Mouse (Mus musculus): ENCODE data around the gene Slc38a6. TPM values are rescaled to one million over a fixed set of nuclear protein-coding genes. Genes with fewer than 3 reads are reported as not detected.

Gene Slc38a6
- polyA plus RNA-seq, 1 experiment from 2014 or later = 4.9 TPM

DNA sequence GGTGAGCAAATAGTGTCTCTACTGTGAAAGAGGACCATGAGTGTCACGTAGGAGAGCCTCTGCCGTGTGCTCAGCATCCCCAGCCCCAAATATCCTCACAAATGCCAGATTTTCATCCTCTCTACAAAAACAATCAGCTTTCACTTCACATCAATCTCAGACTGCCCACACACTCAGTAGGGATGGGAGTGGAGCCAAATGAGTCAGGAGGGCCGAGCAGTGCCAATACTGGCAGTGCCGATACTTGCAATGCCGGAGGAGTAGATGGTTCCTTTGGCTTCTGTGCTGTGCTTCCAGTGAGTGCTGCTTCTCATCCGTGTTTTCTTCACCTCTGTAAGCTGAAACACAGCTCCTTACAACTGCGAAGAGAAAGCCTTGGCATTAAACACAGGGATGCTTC is 84.6 kb downstream of the Slc38a6 start:
- ATAC-seq (replicated peaks; ENCODE audit: insufficient number of reproducible peaks, insufficient read depth, low FRiP score, low read depth) = no peak
- 70% methylated on average over 7 of the region's 7 CpGs for WGBS

DNA sequence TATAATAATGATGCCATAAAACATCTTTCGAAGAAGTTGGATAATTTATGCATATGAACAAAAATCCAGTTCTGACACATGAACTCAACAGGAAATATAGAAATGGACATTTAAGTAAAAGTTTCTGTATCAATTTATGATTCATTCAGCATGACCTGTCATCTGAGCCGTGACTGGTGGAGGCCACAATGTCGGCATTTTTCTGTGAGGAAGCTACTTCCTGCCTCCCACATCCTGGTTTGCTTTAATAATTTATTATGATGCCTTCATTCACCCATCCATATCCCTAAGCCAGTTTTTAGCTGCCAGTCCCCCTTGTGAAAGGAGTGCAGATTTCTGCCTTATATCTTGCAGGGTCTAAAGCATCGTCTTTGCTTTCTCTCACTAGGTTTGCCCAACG is 91.4 kb downstream of the Slc38a6 start:
- ATAC-seq (replicated peaks; ENCODE audit: insufficient number of reproducible peaks, insufficient read depth, low FRiP score, low read depth) = no peak
- no peaks in the 10 kb centered on the region for H3K27me3 ChIP-seq
- WGBS = 78% methylated on average over 5 of the region's 5 CpGs

More for the DNA sequence above, 84.6 kb downstream of the Slc38a6 start:
- Histone ChIP-seq H3K4me2 (no peak overlapping the region), H3K9me3 (replicated peaks) (no peaks in the 10 kb centered on the region), H3K27ac (no peak overlapping the region), H3K36me3 (no peaks in the 10 kb centered on the region), H3K4me1 (replicated peaks) (peaks cover 19% of the 10 kb centered on the region), H3K27me3 (no peaks in the 10 kb centered on the region), H3K9ac (no peak overlapping the region), H3K4me3 (no peak overlapping the region)

DNA sequence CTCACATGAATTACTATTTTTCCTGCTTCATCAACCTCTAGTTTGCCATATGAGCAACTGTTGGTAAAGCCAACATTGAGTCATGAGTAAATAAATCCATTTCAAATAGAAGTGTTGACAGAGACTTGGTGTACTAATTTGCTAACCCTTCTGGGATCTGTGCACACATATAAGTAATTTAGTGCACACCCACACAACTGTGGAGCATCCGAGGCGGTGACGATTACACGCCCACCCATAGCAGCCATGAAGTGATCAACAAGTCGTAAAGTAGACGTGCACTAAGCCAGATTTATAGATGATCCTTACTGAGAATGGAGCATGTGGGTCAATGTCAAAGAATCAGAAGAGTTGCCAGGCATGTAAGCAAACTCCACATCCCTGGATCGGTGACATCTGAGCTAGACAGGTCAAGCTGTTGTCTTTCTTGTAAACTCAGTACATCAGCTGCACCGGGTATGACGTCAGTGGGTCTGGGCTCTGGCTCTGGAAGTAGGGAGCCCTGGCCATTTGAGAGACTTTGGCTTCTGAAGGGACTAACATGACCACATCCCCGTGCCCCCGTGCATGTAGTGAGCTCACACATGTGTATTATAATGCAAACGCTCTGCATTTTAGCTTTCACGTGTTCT is 92.3 kb downstream of the Slc38a6 start:
- Histone ChIP-seq H3K4me2 (no peak overlapping the region), H3K27me3 (no peaks in the 10 kb centered on the region), H3K27ac (no peak overlapping the region), H3K36me3 (no peaks in the 10 kb centered on the region), H3K9me3 (replicated peaks) (no peaks in the 10 kb centered on the region), H3K4me1 (replicated peaks) (peaks cover 27% of the 10 kb centered on the region), H3K4me3 (no peak overlapping the region), H3K9ac (no peak overlapping the region)
- ATAC-seq (replicated peaks; ENCODE audit: insufficient number of reproducible peaks, insufficient read depth, low FRiP score, low read depth) = no peak
- WGBS = 83% methylated on average over 13 of the region's 13 CpGs

More for the DNA sequence above, 91.4 kb downstream of the Slc38a6 start:
- H3K9ac ChIP-seq = no peak overlapping the region
- no peak overlapping the region for H3K4me2 ChIP-seq
- H3K27ac ChIP-seq = no peak overlapping the region
- H3K9me3 ChIP-seq (replicated peaks) = no peaks in the 10 kb centered on the region
- no peak overlapping the region for H3K4me3 ChIP-seq
- H3K36me3 ChIP-seq = no peaks in the 10 kb centered on the region
- H3K4me1 ChIP-seq (replicated peaks) = peaks cover 19% of the 10 kb centered on the region

DNA sequence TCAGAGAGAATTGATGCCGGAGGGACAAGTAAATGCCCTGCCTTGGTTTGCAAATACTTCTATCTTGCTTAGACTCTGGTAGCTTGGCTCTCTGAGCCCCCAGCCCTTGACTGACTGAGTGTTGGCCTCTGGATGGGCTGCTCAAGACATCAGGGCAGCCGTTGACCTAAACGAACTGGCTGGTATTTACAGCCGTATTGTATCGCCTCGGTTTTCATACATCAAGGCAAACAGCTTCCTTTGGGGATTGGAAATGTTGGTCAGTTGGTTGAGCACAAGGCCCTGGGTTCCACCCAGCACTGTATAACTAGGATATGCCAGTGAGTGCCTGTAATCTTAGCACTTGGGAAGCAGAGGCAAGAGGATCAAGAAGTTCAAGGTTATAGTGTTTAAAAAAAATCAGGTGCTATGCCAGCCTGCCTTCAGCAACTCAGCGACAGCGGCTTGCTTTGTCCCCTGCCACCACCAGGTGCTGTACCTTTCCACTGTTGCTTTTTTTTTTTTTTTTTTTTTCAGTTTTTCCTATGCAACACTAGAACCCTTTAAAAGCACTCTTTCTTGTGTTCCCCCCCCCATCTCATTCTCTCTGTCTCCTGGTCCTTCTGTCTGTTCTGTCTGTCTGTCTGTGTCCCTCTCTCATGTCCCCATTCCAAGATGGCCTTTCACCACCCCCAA is 94.2 kb downstream of the Slc38a6 start:
- no peak overlapping the region for H3K4me2 ChIP-seq
- H3K27ac ChIP-seq = peak overlapping the region; percentile 69
- H3K4me1 ChIP-seq (replicated peaks) = peaks cover 38% of the 10 kb centered on the region
- H3K9me3 ChIP-seq (replicated peaks) = no peaks in the 10 kb centered on the region
- H3K27me3 ChIP-seq = no peaks in the 10 kb centered on the region
- no peak overlapping the region for H3K9ac ChIP-seq
- no peak; the same call in 1 of the 2 replicates for ATAC-seq (replicated peaks; ENCODE audit: insufficient number of reproducible peaks, insufficient read depth, low FRiP score, low read depth)
- no peaks in the 10 kb centered on the region for H3K36me3 ChIP-seq
- 78% methylated on average over 8 of the region's 8 CpGs for WGBS
- H3K4me3 ChIP-seq = no peak overlapping the region

DNA sequence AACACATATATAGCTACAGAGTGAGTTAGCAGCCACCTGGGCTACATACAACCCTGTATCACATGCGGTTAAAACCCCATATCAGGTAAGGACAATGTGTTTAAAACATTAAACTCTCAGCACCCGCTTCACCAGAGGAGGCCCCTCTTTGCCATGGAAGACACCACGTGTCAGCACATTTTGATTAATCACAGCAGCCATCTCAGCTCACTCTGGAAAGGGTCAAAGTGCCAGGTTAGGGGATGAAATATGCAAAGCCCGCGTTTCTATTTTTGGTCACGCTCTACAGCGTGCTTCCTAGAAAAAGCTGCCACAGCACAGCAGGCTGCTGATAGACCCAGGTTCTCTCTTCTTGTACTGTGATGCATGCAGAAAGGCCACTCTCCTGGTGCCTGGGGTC is 94.9 kb downstream of the Slc38a6 start:
- ATAC-seq (replicated peaks; ENCODE audit: insufficient number of reproducible peaks, insufficient read depth, low FRiP score, low read depth) = no peak
- no peaks in the 10 kb centered on the region for H3K36me3 ChIP-seq
- H3K9ac ChIP-seq = no peak overlapping the region
- H3K4me2 ChIP-seq = peak overlapping the region; percentile 1; the same call in 1 of the 2 replicates
- no peak overlapping the region for H3K4me3 ChIP-seq
- peaks cover 38% of the 10 kb centered on the region for H3K4me1 ChIP-seq (replicated peaks)
- H3K9me3 ChIP-seq (replicated peaks) = no peaks in the 10 kb centered on the region
- H3K27ac ChIP-seq = peak overlapping the region; percentile 69
- 30% methylated on average over 7 of the region's 7 CpGs for WGBS
- no peaks in the 10 kb centered on the region for H3K27me3 ChIP-seq

DNA sequence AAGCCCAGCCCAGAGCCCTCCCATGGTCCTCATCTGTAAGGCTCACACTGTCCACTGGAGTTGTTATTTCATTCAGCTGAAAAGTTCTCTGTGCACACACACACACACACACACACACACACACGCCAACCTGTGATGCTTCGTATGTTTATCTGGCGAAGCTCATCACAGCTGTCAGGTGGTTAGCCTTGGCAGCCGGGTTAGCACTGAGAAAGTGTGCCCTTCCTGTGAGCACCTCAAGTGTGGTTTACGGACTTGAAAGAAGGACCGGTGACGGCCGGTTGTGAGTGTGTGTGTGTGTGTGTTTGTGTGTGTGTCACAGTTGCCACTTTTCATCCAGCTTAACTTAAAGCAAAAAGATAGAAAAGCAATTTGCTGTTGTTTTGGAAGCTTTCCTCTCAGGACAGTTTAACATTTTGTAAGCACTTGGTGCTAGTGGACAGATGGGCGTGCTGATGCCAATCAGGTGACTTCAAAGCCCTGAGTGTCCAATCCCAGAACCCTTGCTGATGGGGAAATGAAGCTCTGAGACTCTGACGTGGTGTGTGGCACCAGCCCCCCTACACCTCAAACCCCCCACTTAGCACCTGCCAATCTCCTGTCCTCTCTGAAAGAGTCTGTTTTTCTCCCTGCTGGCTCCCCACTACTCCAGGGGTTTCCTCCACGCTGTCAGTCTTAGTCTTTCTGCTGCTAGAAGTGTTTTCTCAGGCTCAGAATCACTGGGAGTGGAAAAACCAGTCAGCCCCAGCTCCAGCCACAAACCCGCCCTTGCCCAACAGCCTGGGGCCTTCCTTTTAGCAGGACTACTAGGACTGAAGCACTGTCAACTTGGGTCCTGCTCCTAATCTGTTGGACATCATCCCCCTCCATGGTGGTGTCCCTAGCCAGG is 96.0 kb downstream of the Slc38a6 start:
- H3K9ac ChIP-seq = no peak overlapping the region
- H3K4me1 ChIP-seq (replicated peaks) = peaks cover 38% of the 10 kb centered on the region
- H3K4me3 ChIP-seq = no peak overlapping the region
- H3K9me3 ChIP-seq (replicated peaks) = no peaks in the 10 kb centered on the region
- H3K36me3 ChIP-seq = no peaks in the 10 kb centered on the region
- H3K27me3 ChIP-seq = no peaks in the 10 kb centered on the region
- peak overlapping the region; percentile 69 for H3K27ac ChIP-seq
- no peak overlapping the region for H3K4me2 ChIP-seq
- 67% methylated on average over 12 of the region's 12 CpGs for WGBS
- ATAC-seq (replicated peaks; ENCODE audit: insufficient number of reproducible peaks, insufficient read depth, low FRiP score, low read depth) = no peak

DNA sequence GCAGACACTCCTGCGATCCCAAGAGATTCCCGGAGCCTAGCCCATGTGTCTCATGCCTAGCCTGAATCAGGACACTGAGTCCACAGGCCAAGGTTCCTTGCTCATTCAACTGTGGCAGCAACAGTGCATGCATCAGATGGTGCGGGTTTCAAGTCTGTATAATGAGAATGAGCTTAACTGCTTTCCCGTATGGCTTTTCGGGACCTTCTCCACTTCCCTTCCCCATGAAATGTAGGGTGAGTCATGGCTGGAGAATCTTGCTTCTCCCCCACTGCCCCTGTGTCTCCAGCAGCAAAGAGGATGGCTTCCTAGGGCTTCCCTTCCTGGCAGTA is 96.6 kb downstream of the Slc38a6 start:
- no peak; the same call in 1 of the 2 replicates for ATAC-seq (replicated peaks; ENCODE audit: insufficient number of reproducible peaks, insufficient read depth, low FRiP score, low read depth)
- H3K9me3 ChIP-seq (replicated peaks) = no peaks in the 10 kb centered on the region
- no peak overlapping the region for H3K4me2 ChIP-seq
- peaks cover 38% of the 10 kb centered on the region for H3K4me1 ChIP-seq (replicated peaks)
- peak overlapping the region; percentile 69 for H3K27ac ChIP-seq
- no peaks in the 10 kb centered on the region for H3K36me3 ChIP-seq
- no peak overlapping the region for H3K9ac ChIP-seq
- H3K4me3 ChIP-seq = no peak overlapping the region
- WGBS = 44% methylated on average over 5 of the region's 5 CpGs
- H3K27me3 ChIP-seq = no peaks in the 10 kb centered on the region

DNA sequence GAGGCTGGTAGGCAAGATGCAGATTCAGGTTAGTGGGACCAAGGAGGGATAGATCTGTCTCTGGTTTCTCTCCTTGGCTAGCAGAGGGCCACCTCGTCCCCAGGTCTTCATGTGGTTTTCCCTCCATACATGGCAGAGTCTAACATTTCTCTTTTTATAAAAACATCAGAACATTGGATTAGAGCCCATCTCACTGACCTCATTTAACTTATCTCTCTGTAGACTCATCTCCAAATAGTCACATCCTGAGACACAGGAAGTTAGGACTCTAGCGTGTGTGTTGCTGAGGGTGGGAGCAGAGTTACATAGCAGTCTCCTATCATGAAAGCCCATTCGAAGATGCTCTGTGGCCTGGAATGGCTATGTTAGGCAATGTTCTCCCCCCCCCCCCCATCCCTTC is 97.3 kb downstream of the Slc38a6 start:
- 56% methylated on average over 3 of the region's 3 CpGs for WGBS
- no peak for ATAC-seq (replicated peaks; ENCODE audit: insufficient number of reproducible peaks, insufficient read depth, low FRiP score, low read depth)
- H3K27me3 ChIP-seq = no peaks in the 10 kb centered on the region
- H3K4me1 ChIP-seq (replicated peaks) = peaks cover 38% of the 10 kb centered on the region
- peak overlapping the region; percentile 69; the same call in 1 of the 2 replicates for H3K27ac ChIP-seq
- no peaks in the 10 kb centered on the region for H3K9me3 ChIP-seq (replicated peaks)
- no peak overlapping the region for H3K4me2 ChIP-seq
- H3K9ac ChIP-seq = no peak overlapping the region
- no peak overlapping the region for H3K4me3 ChIP-seq
- no peaks in the 10 kb centered on the region for H3K36me3 ChIP-seq

DNA sequence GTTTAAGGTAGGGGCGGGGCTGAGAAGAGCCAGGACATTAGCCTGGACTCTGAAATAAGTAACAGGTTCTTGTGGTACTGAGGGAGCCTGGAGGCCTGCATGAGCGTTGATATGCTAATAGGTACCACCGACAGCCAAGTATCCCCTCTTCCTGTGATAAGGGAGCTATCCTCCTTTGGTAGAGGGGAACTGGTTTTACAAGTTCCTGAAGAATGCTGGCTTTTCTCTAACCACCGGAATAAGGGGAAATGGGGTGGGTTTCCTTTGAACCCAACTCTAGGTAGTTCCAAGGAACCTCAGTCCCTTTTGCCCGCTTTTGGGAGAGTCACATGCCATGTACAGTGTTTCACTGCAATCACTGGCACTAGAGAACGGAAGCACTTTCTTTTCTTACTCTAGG is 98.2 kb downstream of the Slc38a6 start:
- Histone ChIP-seq H3K4me3 (no peak overlapping the region), H3K9ac (no peak overlapping the region), H3K27me3 (no peaks in the 10 kb centered on the region), H3K4me2 (no peak overlapping the region), H3K36me3 (no peaks in the 10 kb centered on the region), H3K9me3 (replicated peaks) (no peaks in the 10 kb centered on the region), H3K27ac (no peak overlapping the region), H3K4me1 (replicated peaks) (peaks cover 43% of the 10 kb centered on the region)
- WGBS = 39% methylated on average over 6 of the region's 6 CpGs
- no peak for ATAC-seq (replicated peaks; ENCODE audit: insufficient number of reproducible peaks, insufficient read depth, low FRiP score, low read depth)

DNA sequence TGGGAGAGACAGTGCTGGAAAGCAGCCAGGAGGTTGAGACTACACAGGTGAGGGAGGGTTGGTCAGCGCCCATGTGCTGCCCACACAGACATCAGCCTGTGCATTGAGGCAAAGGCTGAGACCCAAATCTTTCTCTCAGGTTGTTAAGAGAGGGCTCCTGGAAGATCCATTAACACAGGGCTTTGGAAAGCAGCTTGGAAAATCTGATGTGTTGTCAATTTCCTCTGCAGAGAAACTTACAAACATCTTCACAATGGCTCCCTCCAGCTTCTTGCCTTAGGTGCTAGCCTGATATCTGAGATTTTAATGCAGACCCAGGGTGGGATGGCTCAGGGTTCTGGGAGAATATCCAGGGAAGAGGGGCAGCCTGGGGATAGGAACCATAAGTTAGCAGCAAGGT is 105.9 kb downstream of the Slc38a6 start:
- no peaks in the 10 kb centered on the region for H3K9me3 ChIP-seq (replicated peaks)
- WGBS = 92% methylated on average over 1 of the region's 1 CpGs
- H3K4me2 ChIP-seq = no peak overlapping the region
- H3K27me3 ChIP-seq = no peaks in the 10 kb centered on the region
- no peak overlapping the region for H3K4me3 ChIP-seq
- no peak for ATAC-seq (replicated peaks; ENCODE audit: insufficient number of reproducible peaks, insufficient read depth, low FRiP score, low read depth)
- H3K9ac ChIP-seq = no peak overlapping the region
- no peak overlapping the region for H3K27ac ChIP-seq
- no peaks in the 10 kb centered on the region for H3K36me3 ChIP-seq
- H3K4me1 ChIP-seq (replicated peaks) = peaks cover 24% of the 10 kb centered on the region

DNA sequence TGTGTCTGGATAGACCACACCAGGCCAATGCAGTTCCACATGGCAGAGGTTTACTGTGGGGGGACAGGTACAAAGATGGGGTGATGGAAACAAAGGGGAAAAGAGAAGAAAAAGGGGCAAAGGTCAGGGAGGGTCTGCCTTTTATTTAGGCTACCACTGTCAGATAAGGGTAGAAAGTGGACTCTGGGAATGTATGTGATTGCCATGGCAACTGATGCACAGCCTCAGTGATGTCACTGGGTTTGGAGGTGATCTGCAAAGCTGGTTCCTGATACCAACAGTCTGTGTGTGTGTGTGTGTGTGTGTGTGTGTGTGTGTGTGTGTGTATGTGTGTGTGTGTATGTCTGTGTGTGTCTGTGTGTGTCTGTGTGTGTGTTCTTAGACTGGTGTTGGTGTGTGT is 106.4 kb downstream of the Slc38a6 start:
- H3K4me3 ChIP-seq = no peak overlapping the region
- peaks cover 24% of the 10 kb centered on the region for H3K4me1 ChIP-seq (replicated peaks)
- no peaks in the 10 kb centered on the region for H3K36me3 ChIP-seq
- no peak overlapping the region for H3K9ac ChIP-seq
- H3K9me3 ChIP-seq (replicated peaks) = no peaks in the 10 kb centered on the region
- H3K4me2 ChIP-seq = no peak overlapping the region
- no peaks in the 10 kb centered on the region for H3K27me3 ChIP-seq
- H3K27ac ChIP-seq = no peak overlapping the region
- no peak for ATAC-seq (replicated peaks; ENCODE audit: insufficient number of reproducible peaks, insufficient read depth, low FRiP score, low read depth)
